Mouse (Mus musculus) embryonic fibroblast, embryonic 13.5 days (primary cell): ENCODE measurements at regions not wholly inside any gene's neighbourhood (a gene's known extent, or its start where the extent isn't known, plus 50 kb on each side); places are given as distances from the start of the nearest gene placed in this dataset.

Experiments
- CTCF ChIP-seq: IDR thresholded peaks from 2 replicates; pipeline ENCODE4 v1.5.1; 2011; ENCODE audit warnings: mild to moderate bottlenecking, control low read depth, low read length, moderate library complexity, borderline replicate concordance; ENCODE audit not compliant: insufficient read depth
- POLR2A ChIP-seq: IDR thresholded peaks from 2 replicates; pipeline ENCODE4 v1.6.1; 2011; ENCODE audit warnings: low read depth, mild to moderate bottlenecking, control low read depth, low read length, moderate library complexity

DNA sequence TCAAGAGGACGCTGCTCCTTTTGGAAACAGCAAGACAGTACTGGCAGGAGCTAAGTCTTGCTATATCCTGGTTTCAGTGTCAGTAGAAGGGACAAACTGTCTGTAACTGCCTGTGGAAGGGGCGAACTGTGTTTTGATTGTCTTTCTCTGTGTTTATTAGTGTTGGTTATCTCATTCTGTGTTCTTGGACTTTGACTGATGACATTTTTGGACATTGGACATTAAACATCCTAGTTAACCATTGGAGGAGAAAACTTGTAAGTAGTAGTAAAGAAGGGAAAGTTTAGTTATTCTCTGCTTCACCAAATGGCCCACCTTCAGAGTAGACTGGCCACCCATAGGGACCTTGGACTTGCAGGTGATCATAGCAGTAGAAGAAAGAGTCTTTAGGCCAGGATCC is 267.4 kb upstream of the Ell2 start:
- TF ChIP-seq CTCF: no peak
- TF ChIP-seq POLR2A: no peak
